Mouse (Mus musculus): Measurements from ENCODE around the gene Ercc6l2.

Gene Ercc6l2

DNA sequence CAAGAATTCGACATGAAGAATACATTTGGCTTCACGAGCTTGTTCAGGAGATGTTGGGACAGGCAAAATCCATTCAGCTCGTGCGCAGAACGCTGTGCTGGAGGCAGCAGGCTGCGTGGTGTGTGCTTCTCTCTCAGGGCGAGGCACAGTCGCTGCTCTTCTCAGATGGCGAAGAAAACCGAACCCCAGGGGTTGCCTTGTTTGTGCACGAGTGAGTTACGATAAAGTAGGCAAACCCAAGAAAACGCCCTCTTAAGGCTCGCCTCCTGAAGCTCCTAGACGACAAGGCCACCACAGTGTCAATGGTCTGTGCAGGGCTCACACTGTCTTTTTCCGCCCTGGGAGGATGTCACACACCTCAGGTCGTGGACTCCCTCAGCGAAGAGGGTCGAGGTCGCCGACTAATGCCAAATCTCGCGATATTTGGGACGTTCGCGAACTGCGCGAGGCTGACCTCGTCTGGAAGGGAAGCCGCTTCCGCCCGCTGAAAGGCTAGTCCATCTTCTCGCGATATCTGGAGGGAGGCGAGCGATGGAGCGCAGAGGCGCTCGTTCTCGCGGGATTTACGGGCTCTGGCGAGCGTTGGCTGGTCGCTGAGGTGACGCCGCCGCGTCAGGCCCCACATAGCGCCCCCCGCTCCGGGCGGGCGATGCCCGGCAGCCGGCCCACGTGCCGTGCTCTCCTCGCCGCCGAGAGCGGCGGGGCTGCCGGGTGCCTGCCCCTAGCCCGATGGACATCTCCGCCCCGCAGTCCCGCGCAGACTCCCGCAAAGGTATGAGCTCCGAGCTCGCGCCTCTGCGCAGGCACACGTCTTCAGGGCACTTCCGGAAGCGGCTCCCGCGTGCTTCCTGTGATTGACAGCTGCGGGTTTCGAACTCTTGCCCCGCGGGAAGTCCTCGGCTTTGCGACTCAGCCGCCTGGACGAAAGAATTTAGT is at the start of gene Ercc6l2:
Gene Ercc6l2 (plus strand): TSS at position 495 of the 936 bp plus-strand sequence.
- under 1% methylated on average over 87 of the region's 87 CpGs for WGBS

GRCm38 (mm10) chr13:63766065-63766464 is 49.0 kb upstream of the Ercc6l2 start:
- 73% methylated on average over 11 of the region's 11 CpGs for WGBS

DNA sequence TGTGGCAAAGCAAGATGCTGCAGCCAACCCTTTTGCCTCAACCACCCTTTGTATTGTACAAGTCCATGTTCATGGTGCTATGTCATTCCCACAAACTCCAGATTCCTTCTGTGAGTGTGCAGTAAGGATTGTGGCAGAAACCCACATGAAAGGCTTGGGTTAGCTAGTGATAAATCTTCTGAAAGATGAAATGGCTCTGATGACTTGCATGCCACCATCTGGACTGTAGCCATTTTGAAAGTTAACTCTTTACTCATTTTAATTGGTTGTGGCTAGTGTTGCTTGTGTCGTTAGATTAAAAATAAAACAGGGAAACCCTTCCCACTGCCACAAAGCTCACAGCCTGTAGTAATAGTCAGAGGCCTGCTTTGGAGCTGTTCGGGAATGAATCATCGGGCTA is 44.0 kb upstream of the Ercc6l2 start:
- 78% methylated on average over 3 of the region's 3 CpGs for WGBS

GRCm38 (mm10) chr13:63778925-63779324 is 36.1 kb upstream of the Ercc6l2 start:
- WGBS, result 49% methylated on average over 4 of the region's 4 CpGs

DNA sequence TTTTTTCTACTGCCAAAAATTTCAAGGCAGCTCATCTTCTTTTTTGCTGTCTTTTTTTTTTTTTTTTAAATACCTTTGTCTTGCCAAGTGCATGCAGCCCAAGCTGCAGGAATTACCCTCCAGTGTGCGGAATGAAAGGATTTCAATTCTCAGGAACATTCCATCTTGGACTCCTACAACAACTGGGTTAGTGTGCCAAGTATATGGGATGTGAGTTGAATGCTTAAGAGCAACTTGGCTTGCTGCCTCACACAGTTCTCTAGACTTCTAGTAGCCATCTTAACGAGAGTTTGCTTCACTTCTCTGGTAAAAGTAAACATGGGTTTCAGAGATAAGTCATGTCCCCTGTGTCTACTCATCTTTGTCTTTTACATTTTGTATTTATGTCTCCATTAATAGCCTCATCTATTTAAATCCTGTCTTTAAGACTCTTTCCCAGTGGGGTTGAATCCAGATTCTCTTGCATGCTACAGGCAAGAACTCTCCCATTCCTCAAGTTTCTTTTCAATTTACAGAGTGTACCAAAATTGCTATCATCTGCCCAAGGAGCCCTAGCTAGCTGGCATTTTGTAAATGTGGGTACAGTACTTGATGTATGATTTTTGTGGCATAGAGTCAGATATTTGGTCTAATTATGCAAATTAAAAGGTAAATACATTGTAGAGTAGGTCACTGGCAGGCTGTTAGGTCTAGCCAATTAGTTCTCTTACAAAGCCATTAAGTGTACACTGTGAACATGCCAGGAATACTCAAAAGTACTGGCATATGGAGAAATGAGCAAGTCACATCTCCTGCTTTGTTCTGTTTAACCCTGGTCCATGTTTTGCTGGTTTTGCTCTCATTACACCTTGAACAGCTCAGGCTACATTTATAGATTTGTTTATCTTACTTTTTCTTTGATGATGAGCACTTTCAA is 35.4 kb upstream of the Ercc6l2 start:
- WGBS, result 23% methylated on average over 2 of the region's 2 CpGs

GRCm38 (mm10) chr13:63792234-63792831 is 22.7 kb upstream of the Ercc6l2 start:
- WGBS, result 96% methylated on average over 2 of the region's 2 CpGs

DNA sequence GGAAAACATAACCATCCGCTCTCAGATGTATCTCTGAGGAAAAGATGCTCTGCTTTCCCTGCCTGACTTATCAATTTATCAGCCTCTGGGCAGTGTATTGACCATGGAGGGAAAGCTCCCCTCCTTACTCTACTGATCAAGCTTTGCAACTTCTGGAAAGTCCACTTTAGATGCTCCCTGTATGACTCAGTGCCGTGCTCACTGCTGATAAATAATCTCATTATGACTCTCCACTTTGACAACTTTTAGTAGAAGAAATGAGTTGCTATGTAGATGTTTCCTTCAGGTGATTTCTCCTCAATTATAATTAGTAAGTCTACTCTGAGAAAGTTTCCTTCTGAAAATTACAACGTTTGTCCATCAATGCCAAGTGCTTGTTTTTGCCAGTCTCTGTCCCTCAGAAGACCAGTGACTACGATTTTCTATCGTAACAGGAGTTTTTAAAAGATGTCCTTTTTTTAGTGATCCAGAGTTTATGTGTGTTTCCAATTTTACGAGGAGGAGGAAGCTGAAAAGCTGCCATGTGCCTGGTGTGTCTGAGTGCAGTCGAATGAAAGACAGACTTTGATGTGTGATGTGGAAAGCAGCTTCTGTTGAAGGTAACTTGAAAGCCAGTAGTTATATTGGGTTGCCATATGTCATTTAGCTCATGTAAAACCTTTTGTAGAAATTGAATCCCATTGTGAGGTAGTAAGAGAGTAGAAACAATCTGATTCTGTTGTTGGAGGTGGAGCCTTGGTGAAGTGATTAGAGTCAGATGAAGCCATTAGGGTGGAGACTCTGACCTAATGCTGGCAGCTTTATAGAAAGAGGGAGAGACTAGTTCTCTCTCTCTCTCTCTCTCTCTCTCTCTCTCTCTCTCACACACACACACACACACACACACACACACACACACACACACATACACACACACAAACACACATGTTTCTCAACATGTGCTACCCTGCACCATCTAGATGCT is 21.4 kb upstream of the Ercc6l2 start:
- 56% methylated on average over 7 of the region's 7 CpGs for WGBS

DNA sequence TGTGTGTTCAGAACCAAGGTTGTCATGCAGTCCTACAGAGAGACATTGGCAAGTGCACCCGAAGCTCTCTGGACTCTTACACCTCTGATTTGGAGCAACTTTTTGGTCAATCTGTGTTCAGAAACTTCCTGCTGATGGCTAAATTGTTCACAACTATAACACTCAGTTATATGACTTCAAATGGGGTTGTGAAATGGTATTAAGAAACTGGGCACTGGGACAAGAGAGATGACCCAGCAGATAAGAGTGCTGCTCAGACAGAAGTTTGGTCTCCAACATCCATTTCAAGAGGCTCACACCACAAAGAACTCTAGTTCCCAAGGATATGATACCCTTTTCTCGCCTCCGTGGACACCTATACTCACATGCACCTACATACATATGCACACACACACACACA is 16.4 kb upstream of the Ercc6l2 start:
- 89% methylated on average over 3 of the region's 3 CpGs for WGBS

- WGBS, result 83% methylated on average over 1 of the region's 1 CpGs
Observed at GRCm38 (mm10) chr13:63799940-63800339, 15.1 kb upstream of the Ercc6l2 start.

- WGBS, result 98% methylated on average over 1 of the region's 1 CpGs
Observed at GRCm38 (mm10) chr13:63801289-63801688, 13.8 kb upstream of the Ercc6l2 start.

GRCm38 (mm10) chr13:63807233-63807632 is 7.8 kb upstream of the Ercc6l2 start:
- 95% methylated on average over 1 of the region's 1 CpGs for WGBS

- WGBS, result 93% methylated on average over 3 of the region's 3 CpGs
Observed at GRCm38 (mm10) chr13:63807979-63808378, 7.1 kb upstream of the Ercc6l2 start.

GRCm38 (mm10) chr13:63845758-63846157 is 30.7 kb downstream of the Ercc6l2 start:
- 97% methylated on average over 2 of the region's 2 CpGs for WGBS

DNA sequence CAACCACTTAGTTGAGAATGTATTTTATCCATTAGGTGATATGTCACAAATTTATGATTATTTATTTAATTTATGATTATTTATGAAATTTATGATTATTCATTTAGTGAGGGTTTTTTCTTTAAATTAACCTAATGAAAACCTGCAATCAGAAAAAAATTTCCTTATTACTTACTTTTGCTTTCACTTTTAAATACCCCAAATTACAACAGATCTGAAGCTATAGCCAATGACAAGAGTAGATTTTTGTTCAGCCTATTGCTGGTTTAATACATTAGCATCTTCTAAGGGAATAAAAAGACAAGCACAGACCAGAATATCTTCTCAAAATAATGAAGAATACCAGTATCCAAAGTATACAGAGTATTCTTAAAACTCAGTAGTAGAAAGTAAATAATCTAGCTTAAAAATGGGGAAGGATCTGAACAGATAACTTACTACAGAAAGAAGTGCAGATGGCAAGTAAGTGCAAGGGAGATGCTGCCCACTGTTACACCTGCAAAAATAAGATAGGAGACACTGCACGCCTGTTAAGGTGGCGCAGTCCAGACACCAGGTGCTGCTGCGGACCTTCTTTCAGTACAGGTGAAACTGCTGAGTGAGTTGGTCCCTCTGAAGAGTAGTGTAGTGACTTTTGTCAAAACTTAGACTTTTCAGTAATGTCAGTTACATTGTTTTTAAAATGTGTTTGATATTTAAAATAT is 35.4 kb downstream of the Ercc6l2 start:
- WGBS, result over 99% methylated on average over 3 of the region's 3 CpGs

DNA sequence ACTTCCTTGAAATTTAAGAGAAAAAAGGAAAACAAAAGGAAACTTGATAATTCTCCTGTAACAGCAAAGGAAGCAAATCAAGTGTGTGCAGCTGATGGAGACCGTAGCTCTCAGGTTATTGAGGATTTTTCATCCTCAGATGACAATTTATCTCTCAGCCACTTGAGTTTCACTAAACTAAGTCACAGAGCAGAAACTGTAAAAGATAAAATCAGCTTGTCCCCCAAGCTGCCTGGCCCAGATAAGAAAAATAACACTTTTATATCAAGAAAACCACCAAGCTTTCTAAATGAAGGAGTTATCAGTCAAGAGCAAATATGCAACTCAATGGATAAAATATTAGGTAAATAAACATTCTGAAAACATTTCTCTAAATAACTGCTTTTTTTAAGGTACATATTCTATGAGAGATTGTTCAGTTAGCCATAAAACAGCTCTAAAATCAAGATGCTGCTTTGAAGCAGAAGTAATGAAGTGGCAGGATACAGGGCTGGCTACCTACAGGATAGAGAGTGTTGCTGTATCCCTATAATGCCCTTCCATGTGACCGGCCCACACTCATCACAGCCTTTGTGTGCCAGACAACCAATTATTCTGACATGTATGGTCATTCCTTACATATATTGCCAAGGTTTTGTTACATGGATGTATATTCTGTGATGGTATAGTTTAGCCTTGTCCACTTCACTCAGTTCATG is 57.7 kb downstream of the Ercc6l2 start:
- WGBS, result 96% methylated on average over 2 of the region's 2 CpGs

DNA sequence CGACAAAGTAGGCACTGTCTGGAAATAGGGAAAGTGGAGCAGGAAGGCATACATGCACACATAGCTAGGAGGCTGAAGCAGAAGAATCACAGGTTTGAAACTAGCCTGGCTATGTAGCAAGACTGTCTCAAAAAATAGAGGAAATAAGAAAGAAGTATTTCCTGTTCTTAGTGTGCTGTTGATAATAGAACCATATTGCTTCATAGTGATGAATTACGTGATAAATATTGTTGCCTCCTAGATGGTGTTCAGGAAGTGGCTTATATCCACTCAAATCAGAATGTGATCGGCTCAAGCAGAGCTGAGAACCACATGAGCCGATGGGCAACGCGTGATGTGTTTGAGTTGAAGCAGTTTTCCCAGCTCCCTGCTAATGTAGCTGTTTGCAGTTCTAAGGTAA is 62.1 kb downstream of the Ercc6l2 start:
- WGBS, result 94% methylated on average over 6 of the region's 6 CpGs

DNA sequence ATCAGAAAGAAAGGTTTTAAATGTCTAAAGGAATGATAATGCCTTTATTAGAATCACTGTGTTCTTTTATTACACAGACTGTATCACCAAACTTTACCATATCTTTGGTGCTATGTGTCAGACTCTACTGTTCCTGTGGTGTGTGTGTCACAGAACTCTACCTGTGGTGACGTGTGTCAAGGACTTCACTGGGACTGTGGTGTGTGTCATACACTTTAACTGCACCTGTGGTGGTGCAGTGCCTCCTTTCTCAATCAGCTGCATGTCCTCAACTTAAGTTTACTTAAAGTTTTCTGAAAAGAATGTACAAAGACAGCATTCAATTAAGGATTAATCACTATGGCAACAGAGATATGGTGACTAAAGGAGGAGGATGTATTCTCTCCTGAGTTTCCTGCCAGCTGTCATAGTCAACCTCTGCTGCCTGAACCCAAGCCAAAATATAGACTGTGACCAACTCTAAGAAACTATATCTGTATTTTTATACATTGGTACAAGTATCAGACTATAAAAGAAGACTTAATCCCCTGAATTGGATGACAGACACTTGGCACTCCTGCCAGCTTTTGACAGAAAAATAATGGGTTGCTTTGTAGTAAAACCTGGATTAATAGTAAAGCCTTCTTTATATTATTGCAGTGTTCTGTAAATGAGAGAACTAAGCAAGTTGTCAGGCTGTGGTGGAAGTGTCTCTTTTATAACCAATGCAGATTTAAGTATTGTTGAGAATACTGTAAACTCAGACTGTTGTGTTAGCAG is 64.2 kb downstream of the Ercc6l2 start:
- 79% methylated on average over 1 of the region's 1 CpGs for WGBS

GRCm38 (mm10) chr13:63879864-63880141 is 64.8 kb downstream of the Ercc6l2 start:
- WGBS, result 81% methylated on average over 4 of the region's 4 CpGs

GRCm38 (mm10) chr13:63885532-63885949 is 70.5 kb downstream of the Ercc6l2 start:
- WGBS, result 60% methylated on average over 3 of the region's 3 CpGs
